Mouse (Mus musculus): ENCODE results near the gene Ganc. TPM values are rescaled to one million over a fixed set of nuclear protein-coding genes. Genes with fewer than 3 reads are reported as not detected.
A peak's percentile ranks its signal among the peaks of the same experiment; 100 is the strongest.

Ganc gene
- polyA plus RNA-seq (2015; fragmentation: Nextera tagmentation; extraction: Ambion mirVana): 7.3 and 8.5 TPM in 2 replicates

- Histone ChIP-seq H3K9ac (peak within 1 kb of the TSS; percentile 75), H3K9me3 (no peaks in the 10 kb centered on the region), H3K4me3 (replicated peaks) (peak within 1 kb of the TSS; percentile 70), H3K4me2 (replicated peaks) (peak within 1 kb of the TSS; percentile 80), H3K4me1 (replicated peaks) (peaks cover 3% of the 10 kb centered on the region), H3K36me3 (no peaks in the 10 kb centered on the region), H3K27ac (peak within 1 kb of the TSS; percentile 98), H3K27me3 (replicated peaks) (no peaks in the 10 kb centered on the region)
- peak; percentile 67 for ATAC-seq
- under 1% methylated on average over 17 of the region's 17 CpGs for WGBS
Observed at GRCm38 (mm10) chr2:120403653-120403985, at the start of gene Ganc. TSS of gene Ganc (plus strand) at chr2:120403896.

DNA sequence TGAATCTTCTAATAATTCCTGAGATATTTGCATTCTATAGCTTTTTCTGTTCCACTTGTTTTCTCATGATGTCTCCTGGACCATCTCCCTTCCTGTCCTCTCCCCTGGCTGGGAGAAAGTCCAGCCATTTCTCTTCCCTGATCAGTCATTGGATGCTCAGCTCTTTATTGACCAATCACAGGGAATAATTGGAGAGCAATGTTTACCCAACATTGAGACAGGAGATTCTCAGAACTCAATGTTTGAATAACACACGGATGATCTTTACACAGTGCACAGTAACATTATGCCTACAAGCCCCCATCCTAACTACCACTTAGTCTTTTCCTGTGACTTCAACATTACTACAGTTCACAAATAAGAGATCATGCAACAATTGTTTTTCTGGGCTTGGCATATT is 43.3 kb upstream of the Ganc start:
- H3K27ac ChIP-seq: no peak overlapping the region
- no peaks in the 10 kb centered on the region for H3K4me1 ChIP-seq (replicated peaks)
- no peak overlapping the region for H3K9ac ChIP-seq
- H3K36me3 ChIP-seq: peaks cover 19% of the 10 kb centered on the region
- no peaks in the 10 kb centered on the region for H3K27me3 ChIP-seq (replicated peaks)
- no peak for ATAC-seq
- no peak overlapping the region for H3K4me3 ChIP-seq (replicated peaks)
- no peak overlapping the region for H3K4me2 ChIP-seq (replicated peaks)
- 52% methylated on average over 1 of the region's 1 CpGs for WGBS
- no peaks in the 10 kb centered on the region for H3K9me3 ChIP-seq

- Histone ChIP-seq H3K27me3 (replicated peaks) (no peaks in the 10 kb centered on the region), H3K27ac (no peak overlapping the region), H3K4me2 (replicated peaks) (no peak overlapping the region), H3K4me3 (replicated peaks) (no peak overlapping the region), H3K36me3 (peaks cover 16% of the 10 kb centered on the region; the same call in 1 of the 2 replicates), H3K4me1 (replicated peaks) (no peaks in the 10 kb centered on the region), H3K9ac (no peak overlapping the region), H3K9me3 (no peaks in the 10 kb centered on the region)
- ATAC-seq: no peak
- 86% methylated on average over 3 of the region's 3 CpGs for WGBS
Observed at GRCm38 (mm10) chr2:120366501-120366900, 37.2 kb upstream of the Ganc start.

DNA sequence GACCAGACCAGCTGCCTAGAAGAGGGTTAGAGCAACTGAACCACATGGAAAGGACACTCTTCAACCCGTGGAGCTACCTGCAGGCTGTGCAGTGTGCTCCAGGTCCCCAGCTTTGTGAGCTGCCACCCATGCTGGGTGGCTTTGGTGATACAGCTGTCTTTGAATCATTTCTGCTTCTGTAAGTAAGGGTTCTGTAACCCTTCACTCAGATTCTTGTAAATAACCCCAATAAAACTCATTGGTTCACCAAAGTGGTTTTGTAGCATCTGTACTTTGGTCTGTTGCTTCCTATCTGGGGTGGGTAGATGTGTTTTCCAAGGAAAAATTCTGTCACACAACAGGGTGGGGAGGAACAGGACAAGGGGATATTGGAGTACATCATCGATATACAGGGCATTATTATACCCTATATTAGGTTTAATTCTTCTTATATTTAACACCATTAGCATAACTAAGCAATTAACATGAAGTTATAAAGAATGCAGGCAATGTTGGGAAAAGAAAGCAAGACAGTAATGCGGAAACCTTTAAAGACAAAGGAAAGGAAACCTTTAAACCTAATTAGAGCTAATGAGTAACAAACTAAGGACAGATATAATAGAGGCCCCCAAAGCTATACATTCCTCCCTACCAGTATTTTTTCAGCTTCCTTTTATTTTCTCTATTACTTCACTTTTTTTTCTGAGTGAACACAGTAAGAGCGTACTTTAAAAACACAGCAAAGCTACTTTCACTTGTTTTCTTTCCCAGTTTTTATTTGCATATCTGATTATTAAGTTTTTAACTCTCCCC is 36.1 kb upstream of the Ganc start:
- H3K4me1 ChIP-seq (replicated peaks): no peaks in the 10 kb centered on the region
- 0 out of 2 replicates have a peak overlapping the region, but pooled peaks have one; percentile 13 for H3K27ac ChIP-seq
- peak; percentile 53 for ATAC-seq
- H3K9ac ChIP-seq: no peak overlapping the region
- peaks cover 19% of the 10 kb centered on the region for H3K36me3 ChIP-seq
- no peaks in the 10 kb centered on the region for H3K9me3 ChIP-seq
- H3K27me3 ChIP-seq (replicated peaks): no peaks in the 10 kb centered on the region
- no peak overlapping the region for H3K4me2 ChIP-seq (replicated peaks)
- no peak overlapping the region for H3K4me3 ChIP-seq (replicated peaks)
- 94% methylated on average over 4 of the region's 4 CpGs for WGBS

- ATAC-seq: no peak
- Histone ChIP-seq H3K9me3 (no peaks in the 10 kb centered on the region), H3K27ac (no peak overlapping the region), H3K4me2 (replicated peaks) (no peak overlapping the region), H3K27me3 (replicated peaks) (no peaks in the 10 kb centered on the region), H3K36me3 (peaks cover 24% of the 10 kb centered on the region), H3K9ac (no peak overlapping the region), H3K4me3 (replicated peaks) (no peak overlapping the region), H3K4me1 (replicated peaks) (no peaks in the 10 kb centered on the region)
- 81% methylated on average over 4 of the region's 4 CpGs for WGBS
Observed at GRCm38 (mm10) chr2:120373858-120374257, 29.8 kb upstream of the Ganc start.

DNA sequence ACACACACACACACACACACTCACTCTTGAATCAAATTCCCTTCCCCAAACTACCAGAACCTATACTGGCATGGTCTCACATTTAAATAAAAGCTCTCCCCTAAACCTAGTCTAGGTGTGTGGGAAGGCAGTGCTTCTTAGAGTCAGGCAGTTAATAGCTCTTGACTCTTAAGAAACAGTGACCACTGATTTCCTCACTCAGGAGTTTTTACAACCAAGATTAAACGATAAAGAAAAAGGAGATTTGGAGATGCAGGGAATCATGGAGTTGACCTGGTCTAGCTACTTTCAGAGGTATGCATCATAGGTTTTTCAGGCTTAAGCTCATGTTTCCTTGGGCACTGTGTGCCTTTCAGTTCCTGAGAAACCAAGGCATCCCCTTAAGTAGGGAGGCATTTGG is 17.4 kb upstream of the Ganc start:
- H3K9me3 ChIP-seq: no peaks in the 10 kb centered on the region
- ATAC-seq: no peak
- H3K27me3 ChIP-seq (replicated peaks): no peaks in the 10 kb centered on the region
- no peak overlapping the region for H3K4me3 ChIP-seq (replicated peaks)
- H3K27ac ChIP-seq: no peak overlapping the region
- no peaks in the 10 kb centered on the region for H3K4me1 ChIP-seq (replicated peaks)
- WGBS: 90% methylated on average over 1 of the region's 1 CpGs
- no peak overlapping the region for H3K4me2 ChIP-seq (replicated peaks)
- H3K9ac ChIP-seq: no peak overlapping the region
- peaks cover 18% of the 10 kb centered on the region for H3K36me3 ChIP-seq

- Histone ChIP-seq H3K27ac (no peak overlapping the region), H3K4me2 (replicated peaks) (no peak overlapping the region), H3K9ac (no peak overlapping the region), H3K4me3 (replicated peaks) (no peak overlapping the region), H3K36me3 (peaks cover 18% of the 10 kb centered on the region), H3K4me1 (replicated peaks) (no peaks in the 10 kb centered on the region), H3K9me3 (no peaks in the 10 kb centered on the region), H3K27me3 (replicated peaks) (no peaks in the 10 kb centered on the region)
- 91% methylated on average over 1 of the region's 1 CpGs for WGBS
- ATAC-seq: no peak
Observed at GRCm38 (mm10) chr2:120387291-120387690, 16.4 kb upstream of the Ganc start.

GRCm38 (mm10) chr2:120389376-120389775 is 14.3 kb upstream of the Ganc start:
- no peaks in the 10 kb centered on the region for H3K9me3 ChIP-seq
- ATAC-seq: no peak
- WGBS: 50% methylated on average over 3 of the region's 3 CpGs
- no peak overlapping the region for H3K4me3 ChIP-seq (replicated peaks)
- no peak overlapping the region for H3K9ac ChIP-seq
- no peak overlapping the region for H3K4me2 ChIP-seq (replicated peaks)
- H3K27me3 ChIP-seq (replicated peaks): no peaks in the 10 kb centered on the region
- peaks cover 21% of the 10 kb centered on the region for H3K36me3 ChIP-seq
- H3K27ac ChIP-seq: no peak overlapping the region
- no peaks in the 10 kb centered on the region for H3K4me1 ChIP-seq (replicated peaks)

DNA sequence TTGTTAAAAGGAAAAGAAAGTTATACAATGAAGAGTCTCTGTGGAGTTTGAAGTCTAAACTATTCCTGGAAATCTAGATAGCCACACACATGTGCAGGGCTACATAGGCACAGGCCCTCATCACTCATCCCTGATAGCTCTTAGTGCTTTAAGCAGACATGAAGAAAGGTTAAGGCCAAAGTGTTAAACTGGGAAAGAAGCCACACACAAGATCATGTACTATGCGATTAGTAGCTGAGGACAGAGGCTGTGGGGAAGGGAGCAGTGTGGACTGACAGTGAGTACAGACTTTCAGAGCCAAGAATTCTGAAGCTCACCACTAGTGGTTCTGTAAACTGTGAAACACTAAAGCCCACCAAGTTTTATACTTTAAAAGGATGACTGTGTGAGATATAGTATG is 12.8 kb upstream of the Ganc start:
- Histone ChIP-seq H3K9me3 (no peaks in the 10 kb centered on the region), H3K27ac (no peak overlapping the region), H3K9ac (no peak overlapping the region), H3K36me3 (peaks cover 21% of the 10 kb centered on the region), H3K4me3 (replicated peaks) (no peak overlapping the region), H3K27me3 (replicated peaks) (no peaks in the 10 kb centered on the region), H3K4me2 (replicated peaks) (no peak overlapping the region), H3K4me1 (replicated peaks) (no peaks in the 10 kb centered on the region)
- ATAC-seq: no peak
- WGBS: 97% methylated on average over 1 of the region's 1 CpGs

- Histone ChIP-seq H3K36me3 (peaks cover 24% of the 10 kb centered on the region), H3K27ac (no peak overlapping the region), H3K4me3 (replicated peaks) (no peak overlapping the region), H3K4me1 (replicated peaks) (no peaks in the 10 kb centered on the region), H3K4me2 (replicated peaks) (no peak overlapping the region), H3K9ac (no peak overlapping the region), H3K27me3 (replicated peaks) (no peaks in the 10 kb centered on the region), H3K9me3 (no peaks in the 10 kb centered on the region)
- ATAC-seq: no peak
Observed at GRCm38 (mm10) chr2:120392406-120392805, 11.3 kb upstream of the Ganc start.

DNA sequence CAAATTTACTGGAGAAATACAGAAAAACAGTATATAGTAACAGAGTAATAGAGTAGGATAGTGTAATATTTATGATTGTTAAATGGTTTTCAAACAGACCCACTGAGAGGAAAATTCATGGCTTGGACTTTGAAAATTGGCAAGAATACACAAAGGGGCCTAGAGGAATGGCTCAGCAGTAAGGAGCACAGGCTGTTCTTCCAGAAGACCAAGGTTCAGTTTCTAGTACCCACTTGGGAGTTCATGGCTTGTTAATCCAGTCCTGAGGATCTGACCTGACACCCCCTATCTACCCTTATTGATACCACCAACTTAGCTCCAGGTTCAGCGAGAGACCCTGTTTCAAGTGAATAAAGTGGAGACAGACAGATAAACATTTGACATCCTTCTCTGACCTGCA is 5.7 kb upstream of the Ganc start:
- no peak overlapping the region for H3K4me3 ChIP-seq (replicated peaks)
- WGBS: 93% methylated on average over 1 of the region's 1 CpGs
- peaks cover 10% of the 10 kb centered on the region; the same call in 1 of the 2 replicates for H3K36me3 ChIP-seq
- H3K9ac ChIP-seq: no peak overlapping the region
- peaks cover 3% of the 10 kb centered on the region for H3K4me1 ChIP-seq (replicated peaks)
- H3K4me2 ChIP-seq (replicated peaks): no peak overlapping the region
- H3K9me3 ChIP-seq: no peaks in the 10 kb centered on the region
- H3K27ac ChIP-seq: no peak overlapping the region
- no peak for ATAC-seq
- H3K27me3 ChIP-seq (replicated peaks): no peaks in the 10 kb centered on the region

DNA sequence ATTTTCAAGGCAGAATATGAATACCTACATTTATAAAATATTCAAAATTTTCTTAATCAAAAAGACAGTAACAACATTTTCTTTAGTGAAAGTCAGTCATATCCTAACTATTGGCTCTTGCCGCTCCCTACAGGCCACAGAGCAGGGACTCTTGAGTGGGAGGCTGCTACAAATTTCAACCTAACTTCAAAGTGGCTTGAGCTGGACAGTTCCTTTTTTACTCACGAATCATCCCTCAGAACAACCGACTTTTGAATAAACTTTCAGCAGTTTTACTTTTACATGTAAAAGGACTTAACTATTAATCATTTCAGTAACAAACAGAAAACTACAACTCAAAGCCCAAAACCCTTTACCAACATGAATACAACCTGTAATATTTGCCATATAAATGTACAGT is 883 bp upstream of the Ganc start:
- Histone ChIP-seq H3K9ac (no peak overlapping the region), H3K4me2 (replicated peaks) (peak overlapping the region; percentile 80), H3K27ac (no peak overlapping the region), H3K4me1 (replicated peaks) (peaks cover 3% of the 10 kb centered on the region), H3K9me3 (no peaks in the 10 kb centered on the region), H3K36me3 (no peaks in the 10 kb centered on the region), H3K4me3 (replicated peaks) (peak overlapping the region; percentile 70), H3K27me3 (replicated peaks) (no peaks in the 10 kb centered on the region)
- no peak for ATAC-seq
- WGBS: 30% methylated on average over 3 of the region's 3 CpGs

Data from intestine, embryonic 15.5 days (tissue).